Mouse (Mus musculus): Measurements from ENCODE around the gene Kalrn.

Kalrn gene

DNA sequence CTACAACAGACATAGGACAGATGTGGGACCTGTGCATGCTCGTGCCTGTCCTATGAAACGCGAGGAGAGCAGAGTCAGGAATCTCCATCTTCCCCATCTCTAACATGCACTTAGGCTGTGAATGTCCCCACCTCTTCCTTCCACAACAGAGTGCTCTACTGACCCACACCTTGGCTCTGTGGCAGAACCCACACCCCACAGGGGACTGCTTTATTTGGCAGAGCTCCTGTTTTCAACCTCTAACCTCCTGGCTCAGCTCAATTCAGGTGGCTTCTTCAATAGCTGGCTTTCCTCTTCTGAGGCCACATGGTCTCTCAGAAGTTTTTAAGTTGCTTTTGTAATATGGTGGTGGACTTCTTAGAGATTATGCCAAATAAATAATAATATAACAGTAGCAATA, 567.3 kb downstream of the Kalrn start:
- DNase-seq, result no peak

DNA sequence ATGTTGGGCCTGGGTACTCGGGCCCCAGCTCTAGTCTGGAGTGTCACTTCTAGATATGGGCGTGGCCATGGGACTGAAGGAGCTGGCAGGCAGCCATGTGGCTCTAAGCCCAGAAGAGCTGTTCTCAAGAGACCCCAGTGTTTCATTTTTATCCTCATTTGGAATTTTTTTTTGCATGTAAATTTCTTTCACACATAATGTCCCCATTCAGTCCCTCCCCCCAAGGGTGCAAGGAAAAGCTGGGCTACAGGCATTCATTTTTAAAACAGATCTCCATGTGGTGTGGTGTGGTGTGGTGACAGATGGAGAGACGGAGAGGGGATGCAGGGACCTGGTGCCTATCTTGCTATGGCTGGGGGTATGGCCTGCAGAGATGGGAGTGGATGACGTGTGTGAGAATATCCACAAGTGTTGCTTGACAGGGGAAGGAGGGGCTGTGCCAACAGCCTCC, 569.2 kb downstream of the Kalrn start:
- no peak for DNase-seq

DNA sequence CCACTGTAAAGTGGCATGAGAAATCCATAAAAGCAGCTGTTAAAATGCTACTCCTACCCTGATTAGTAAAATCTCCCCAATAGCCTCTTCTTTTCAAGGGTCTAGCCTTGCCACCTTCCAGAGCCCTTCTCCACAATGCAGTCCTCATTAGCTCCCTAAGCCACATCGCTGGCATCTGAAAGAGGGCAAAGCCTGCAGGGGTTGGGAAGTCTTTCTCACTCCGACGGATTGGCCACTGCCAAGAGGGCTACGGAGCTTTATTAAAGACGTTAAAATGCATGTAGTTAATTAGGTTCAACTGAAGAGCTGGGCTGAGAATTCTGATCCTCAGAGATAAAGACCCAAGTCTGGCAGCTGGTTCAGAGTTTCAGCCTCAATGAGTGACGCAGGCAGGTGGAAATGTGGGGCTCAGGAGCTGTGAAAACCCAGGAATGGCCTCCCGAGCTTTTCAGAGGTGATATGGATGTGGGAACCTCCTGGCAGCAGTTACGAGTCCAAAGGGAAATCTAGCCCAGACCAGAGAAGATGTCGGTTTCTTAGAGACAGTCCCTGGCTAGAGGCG, 569.7 kb downstream of the Kalrn start:
- DNase-seq, result no peak

DNA sequence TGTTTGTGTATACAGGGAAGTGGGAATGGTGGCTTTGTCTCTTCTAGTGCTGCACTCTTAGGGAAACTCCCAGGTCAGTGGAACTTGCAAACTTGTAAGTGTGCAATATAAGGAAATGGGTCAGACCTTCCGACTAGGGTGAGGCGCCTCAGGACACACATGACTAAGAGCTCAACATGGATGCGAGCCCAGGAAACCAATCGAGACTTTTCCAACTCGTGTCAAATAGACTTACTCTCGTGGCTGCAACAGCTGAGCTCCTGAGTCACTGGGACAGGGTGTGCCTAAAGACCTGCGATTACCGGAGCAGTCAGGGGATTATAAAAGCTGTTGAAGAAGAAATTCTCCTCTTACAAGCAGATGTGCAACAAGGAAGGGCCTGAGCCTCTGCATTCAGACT, 572.6 kb downstream of the Kalrn start:
- no peak for DNase-seq

GRCm38 (mm10) chr16:33999388-33999787, 573.9 kb downstream of the Kalrn start:
- peak; percentile 32 for DNase-seq

DNA sequence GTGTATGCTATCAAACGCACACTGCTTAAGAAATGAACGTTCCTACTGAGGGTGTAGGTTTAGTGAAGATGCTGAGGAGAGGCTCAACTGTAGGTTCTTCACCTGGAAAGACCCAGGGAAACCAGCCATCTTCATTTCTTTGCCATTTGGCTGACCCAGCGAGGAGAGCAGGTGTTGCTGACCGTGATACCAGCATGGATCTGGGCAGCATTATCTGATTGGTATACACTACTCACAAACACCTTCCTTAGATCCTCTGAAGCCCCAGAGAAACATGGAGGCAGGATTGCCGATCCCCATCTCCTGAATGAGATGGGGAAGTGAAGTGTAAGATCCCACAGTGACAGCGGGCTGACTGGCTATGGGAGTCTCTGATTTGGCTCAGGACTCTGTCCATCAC, 575.3 kb downstream of the Kalrn start:
- DNase-seq, result peak; percentile 55

- DNase-seq, result peak; percentile 29
Observed at GRCm38 (mm10) chr16:33996030-33996429, 577.3 kb downstream of the Kalrn start.

DNA sequence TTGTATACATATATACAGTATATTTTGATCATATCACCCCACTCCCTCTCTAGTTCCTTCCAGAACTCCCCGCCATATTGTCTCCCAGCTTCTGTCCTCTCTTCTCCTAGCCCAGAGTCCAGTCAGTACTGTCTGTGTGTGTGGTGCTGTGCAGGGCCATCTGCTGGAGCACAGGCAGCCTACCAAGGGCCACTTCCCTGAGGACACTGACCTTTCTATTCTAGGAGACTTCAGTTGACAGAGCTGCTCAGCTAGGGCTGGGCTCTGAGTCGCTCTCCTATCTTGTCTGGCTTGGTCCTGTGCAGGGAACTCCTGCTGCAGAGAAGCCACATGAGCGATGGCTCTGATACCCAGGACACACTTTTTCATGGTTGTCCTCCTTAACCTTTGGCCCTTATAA, 577.8 kb downstream of the Kalrn start:
- DNase-seq, result peak; percentile 28

DNA sequence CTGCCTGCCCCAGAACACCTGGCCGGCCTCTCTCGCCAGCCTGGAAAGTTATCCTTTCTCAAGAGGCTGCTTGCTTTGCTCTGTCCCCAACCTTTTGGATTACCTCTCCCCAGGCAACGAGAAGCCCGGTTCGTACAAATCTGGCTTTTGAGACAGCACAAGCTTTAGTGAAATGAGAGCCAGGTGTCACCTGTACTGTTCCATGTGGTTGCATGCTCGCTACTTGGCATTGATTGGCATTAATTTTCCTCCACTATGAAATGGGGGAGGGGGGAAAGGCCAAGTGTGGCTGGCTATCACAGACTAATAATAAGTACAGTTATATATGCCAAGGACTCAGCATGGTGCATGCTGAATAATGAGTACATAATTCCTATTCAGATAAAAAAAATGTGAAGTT, 579.0 kb downstream of the Kalrn start:
- no peak for DNase-seq

DNA sequence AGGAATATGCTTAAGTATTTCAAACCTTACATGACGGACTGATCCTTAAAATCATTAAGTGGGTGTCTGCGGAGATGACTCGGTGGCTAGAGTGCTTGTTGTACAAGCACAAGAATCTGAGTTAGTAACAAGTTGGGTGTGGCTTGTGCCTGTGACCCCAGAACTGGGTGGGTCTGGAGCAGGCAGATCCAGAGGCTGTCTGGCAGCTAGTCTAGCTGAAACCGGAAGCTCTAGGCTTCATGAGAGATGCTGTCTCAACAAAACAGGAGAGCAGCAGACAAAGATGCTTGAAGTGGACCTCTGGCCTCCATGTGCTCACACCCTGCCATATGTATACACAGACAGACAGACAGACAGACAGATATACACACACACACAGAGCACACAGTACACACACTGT, 582.6 kb downstream of the Kalrn start:
- no peak for DNase-seq

DNA sequence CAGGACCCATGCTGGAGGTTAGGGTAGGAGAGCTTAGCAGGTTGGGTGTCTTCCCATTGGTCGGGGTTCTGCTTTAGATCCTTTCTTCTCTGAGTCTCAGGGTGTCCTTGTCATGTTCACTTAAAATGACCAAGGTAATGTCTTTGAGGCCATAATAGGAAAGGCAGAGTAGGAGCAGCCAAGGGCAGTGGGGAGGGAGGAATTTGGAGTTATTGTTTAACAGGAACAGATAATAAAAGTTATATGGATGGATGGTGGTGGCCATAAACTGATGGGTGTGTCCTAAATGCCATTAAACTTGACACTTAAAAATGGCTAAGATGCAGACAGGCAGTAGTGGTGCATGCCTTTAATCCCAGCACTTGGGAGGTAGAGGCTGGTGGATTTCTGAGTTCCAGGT, 584.2 kb downstream of the Kalrn start:
- DNase-seq, result no peak

- DNase-seq, result peak; percentile 28
Observed at GRCm38 (mm10) chr16:33988358-33989012, 584.8 kb downstream of the Kalrn start.

- no peak for DNase-seq
Observed at GRCm38 (mm10) chr16:33986993-33987392, 586.3 kb downstream of the Kalrn start.

- DNase-seq, result no peak
Observed at GRCm38 (mm10) chr16:33985372-33985771, 588.0 kb downstream of the Kalrn start.

DNA sequence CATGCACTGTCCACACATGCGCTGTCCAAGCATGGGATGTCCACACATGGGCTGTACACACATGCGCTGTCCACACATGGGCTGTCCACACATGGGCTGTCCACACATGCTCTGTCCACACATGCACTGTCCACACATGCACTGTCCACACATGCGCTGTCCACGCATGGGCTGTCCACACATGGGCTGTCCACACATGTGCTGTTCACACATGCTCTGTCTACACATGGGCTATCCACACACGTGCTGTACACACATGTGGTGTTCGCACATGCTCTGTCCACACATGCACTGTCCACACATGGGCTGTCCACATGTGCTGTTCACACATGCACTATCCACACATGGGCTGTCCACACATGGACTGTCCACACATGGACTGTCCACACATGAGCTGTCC, 589.6 kb downstream of the Kalrn start:
- no peak for DNase-seq

DNA sequence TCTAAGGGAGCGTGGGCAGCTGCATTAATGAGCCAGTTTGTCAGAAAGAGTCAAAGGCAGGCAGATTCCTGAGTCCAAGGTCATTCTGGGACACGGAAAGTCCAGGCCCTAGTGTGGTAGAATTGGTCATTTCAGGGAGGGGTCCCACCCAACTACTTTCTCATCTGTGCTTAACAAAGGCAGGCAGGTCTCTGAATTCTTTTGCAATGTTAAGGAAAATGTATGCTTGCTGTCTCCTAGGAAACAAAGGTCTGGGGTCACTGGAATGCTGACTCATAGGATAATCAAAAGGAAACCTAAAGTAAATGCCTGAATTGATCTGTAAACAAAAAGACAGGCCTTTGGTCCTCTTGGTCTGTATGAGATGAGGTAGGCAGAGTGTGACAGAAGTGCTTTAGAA, 593.5 kb downstream of the Kalrn start:
- DNase-seq, result no peak

- DNase-seq, result no peak
Observed at GRCm38 (mm10) chr16:33967283-33967640, 606.1 kb downstream of the Kalrn start.

DNA sequence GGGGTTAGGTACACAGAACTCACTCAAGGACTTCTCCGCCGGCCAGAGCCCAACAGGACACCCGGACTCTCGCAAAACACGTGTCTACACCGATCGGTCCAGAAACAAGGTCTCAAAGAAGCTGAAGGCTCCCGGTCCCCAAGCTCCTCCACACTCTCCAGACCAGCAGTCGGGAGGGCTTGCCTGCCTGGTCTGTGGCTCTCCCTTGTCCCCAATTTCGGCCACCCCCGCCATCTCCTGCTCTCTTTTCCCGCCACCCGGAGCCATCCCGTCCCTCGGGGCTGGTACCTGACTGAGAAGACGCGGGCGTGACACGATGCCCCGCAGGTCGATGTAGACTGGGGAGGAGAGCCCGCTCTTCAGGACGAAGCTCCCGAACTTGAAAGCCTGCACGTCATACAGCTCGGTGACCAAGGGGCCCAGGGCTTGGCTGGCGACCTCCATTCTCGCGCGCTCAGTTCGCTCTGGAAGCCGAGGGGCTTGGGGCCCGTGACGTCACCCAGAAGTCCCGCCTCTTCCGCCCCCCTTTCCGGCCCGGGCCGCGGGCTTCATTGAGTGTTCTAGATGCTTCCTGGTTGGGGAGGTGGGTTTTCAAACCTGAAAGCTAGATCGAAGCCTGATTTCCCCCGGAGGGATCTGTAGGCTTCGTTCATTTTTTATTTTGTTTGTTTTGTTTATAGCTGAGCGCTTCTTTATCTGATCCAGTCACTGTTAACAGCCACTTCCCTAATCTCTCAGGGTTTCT, 606.6 kb downstream of the Kalrn start, which contains the start of gene Umps:
Gene Umps (minus strand): TSS at position 501 of the 745 bp plus-strand sequence.
- peak; percentile 81 for DNase-seq

- DNase-seq, result peak; percentile 18
Observed at GRCm38 (mm10) chr16:33965878-33966537, 607.3 kb downstream of the Kalrn start.

DNA sequence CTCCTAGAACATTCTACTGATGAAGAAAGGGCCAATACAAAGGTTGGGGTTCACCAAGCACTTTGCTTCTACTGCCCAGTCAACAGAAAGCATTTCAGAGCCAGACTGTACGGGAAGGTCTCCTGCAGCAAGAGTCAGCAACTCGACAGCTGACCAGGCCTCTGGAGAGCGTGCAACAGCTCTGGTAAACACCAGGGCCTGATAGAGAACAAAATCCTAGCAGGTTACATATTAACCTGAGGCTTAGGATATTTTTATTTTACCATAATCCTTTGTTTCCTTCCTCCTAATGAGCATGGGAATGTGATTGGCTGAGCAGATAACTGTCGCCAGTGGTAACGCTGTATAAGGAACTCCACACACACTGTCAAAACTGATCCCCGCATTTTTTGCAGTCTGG, 609.8 kb downstream of the Kalrn start:
- DNase-seq, result no peak

GRCm38 (mm10) chr16:33954793-33955192, 618.5 kb downstream of the Kalrn start:
- no peak for DNase-seq

- DNase-seq, result no peak
Observed at GRCm38 (mm10) chr16:33953008-33953407, 620.3 kb downstream of the Kalrn start.

DNA sequence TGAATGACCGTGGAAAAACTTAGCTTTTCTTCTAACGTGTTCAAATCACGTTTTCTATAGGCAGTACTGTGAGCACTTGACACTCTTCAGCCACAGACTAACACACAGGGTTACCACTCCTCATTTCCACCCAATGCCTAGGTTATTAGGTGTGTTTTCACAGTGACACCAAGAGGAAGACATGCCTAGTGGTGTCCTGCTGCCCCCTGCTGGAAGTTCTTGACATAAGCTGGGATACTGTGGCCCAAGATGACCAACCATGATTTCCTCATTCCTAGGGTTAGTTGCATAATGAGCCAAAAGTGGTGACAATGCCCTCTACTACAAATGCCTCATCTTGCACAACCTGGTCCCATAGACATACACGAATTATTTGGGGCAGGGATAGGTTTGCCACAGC, 622.5 kb downstream of the Kalrn start:
- peak; percentile 85 for DNase-seq

DNA sequence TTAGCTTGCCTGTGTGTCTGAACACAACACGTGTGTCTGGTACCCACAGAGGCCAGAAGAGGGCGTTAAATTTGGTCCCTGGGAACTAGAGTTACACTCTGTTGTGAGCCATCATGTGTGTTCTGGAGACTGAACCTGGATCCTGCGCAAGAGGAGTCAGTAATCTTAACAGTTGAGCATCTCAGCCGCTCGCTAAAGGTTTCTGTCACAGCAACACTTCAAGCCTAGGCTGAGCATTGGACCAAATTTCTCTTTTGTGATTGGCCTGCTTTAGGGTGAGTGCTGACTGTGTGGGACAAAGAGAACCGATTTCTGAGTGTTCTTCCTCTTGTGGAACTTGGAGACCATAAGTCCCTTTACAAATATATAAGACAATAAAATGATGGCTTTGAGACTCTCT, 622.9 kb downstream of the Kalrn start:
- DNase-seq, result peak; percentile 21

Measured in cerebellum, adult 9-11 months (tissue).